Mouse (Mus musculus) myocyte (in vitro differentiated cells): ENCODE results near the gene Pfpl.
A peak's percentile ranks its signal among the peaks of the same experiment; 100 is the strongest.

Experiments
- POLR2A ChIP-seq: IDR thresholded peaks from one replicate; pipeline ENCODE4 v1.6.1; 2011; ENCODE audit warnings: low read depth, mild to moderate bottlenecking, control low read depth, moderate library complexity; ENCODE audit not compliant: insufficient read length
- REST ChIP-seq: IDR thresholded peaks from one replicate; pipeline ENCODE4 v1.6.1; 2011; ENCODE audit warnings: mild to moderate bottlenecking, control low read depth, moderate library complexity; ENCODE audit not compliant: insufficient read depth, insufficient read length
- TCF12 ChIP-seq: IDR thresholded peaks from one replicate; pipeline ENCODE4 v1.6.1; 2011; ENCODE audit warnings: mild to moderate bottlenecking, control low read depth; ENCODE audit not compliant: poor library complexity, insufficient read depth, severe bottlenecking
- USF1 ChIP-seq: IDR thresholded peaks from one replicate; pipeline ENCODE4 v1.6.1; 2011; ENCODE audit warnings: low read depth, mild to moderate bottlenecking, control low read depth, moderate library complexity

DNA sequence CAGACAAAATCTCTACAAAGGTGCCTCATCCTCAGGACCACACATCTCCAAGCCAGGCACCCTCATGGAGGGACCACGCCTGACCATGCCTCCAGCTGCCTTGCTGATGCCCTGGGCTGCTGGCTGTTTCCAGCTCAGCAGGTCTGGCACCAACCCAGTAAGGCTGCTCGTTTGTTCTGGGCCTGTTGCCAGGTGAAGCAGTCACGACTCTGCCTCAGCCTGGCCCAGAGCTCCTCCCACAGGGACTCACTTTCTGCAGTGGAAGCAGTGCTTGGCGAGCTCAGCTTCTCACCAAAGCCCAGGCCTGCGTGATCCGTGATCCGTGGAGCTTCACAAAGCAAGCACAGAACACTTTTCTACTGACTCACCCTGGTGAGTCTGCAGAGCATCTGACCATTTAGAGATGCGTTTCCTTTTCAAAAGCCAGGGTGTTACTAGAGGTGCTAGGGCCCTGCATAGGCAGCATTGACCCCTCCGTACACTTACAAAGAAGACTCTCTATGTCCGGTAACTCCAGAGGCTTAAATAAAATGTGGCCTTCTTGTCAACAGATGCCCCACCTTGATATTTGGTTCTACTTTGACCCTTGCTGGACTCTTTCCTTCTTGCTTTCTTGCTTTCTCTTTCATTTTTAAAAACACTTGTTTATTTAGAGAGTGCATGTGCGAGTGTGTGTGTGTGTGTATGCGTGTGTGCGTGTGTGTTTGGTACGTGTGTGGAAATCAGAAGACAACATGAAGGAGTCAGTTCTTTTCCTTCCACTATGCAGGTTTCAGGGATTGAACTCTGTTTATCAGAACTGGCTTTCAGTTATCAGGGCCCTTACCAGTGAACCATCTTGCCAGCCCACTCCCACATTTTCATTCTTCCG, 47.9 kb downstream of the Pfpl start:
- no peak for TF ChIP-seq REST
- peak; percentile 10 for TF ChIP-seq POLR2A
- no peak for TF ChIP-seq TCF12
- TF ChIP-seq USF1 = no peak
